Comparison of ENCODE assay signal across 30 mouse cellular contexts in genomic region chr12:110716004-110716403, GRCm38 (mm10). TPM values are rescaled to one million over a fixed set of nuclear protein-coding genes. Genes with fewer than 3 reads are reported as not detected.
A peak's percentile ranks its signal among the peaks of the same experiment; 100 is the strongest.
DNase-seq lines count a peak whose midpoint lies in the region; ATAC-seq and TF ChIP-seq lines count a peak whose summit lies in the region.
"Had no signal": no experiment of that assay in that cellular context is flagged by ENCODE, and none has a peak within 500 bp of the region (broad histone marks: within the 10 kb centered on the region; RNA-seq: fewer than 3 reads in every experiment).

No protein-coding gene starts in this region.

- no peak overlapping the region for H3K4me3 ChIP-seq in intestine, embryonic 14.5 days (ENCODE audit: low read depth, low read length)
- no peak overlapping the region for H3K4me3 ChIP-seq in intestine, postnatal 0 days (ENCODE audit: low read depth, low read length)
- H3K4me3 ChIP-seq in G1E (ENCODE audit: low read depth, low read length) = no peak overlapping the region
- no peak overlapping the region for H3K4me3 ChIP-seq in embryonic facial prominence, embryonic 10.5 days
- H3K4me3 ChIP-seq: embryonic facial prominence, embryonic 12.5 days; embryonic facial prominence, embryonic 15.5 days; heart, adult 2 months; heart, embryonic 10.5 days; heart, embryonic 13.5 days; hindbrain, embryonic 12.5 days; hindbrain, embryonic 15.5 days had no signal

- no peak for TF ChIP-seq CTCF in intestine, postnatal 0 days (IDR thresholded peaks at IDR 0.05; ENCODE audit: low read depth)
- TF ChIP-seq CTCF in G1E (IDR thresholded peaks at IDR 0.05; ENCODE audit: low read depth, low read length) = no peak

- 0 out of 2 replicates have a peak, but pooled peaks have one; percentile 50 for ATAC-seq in intestine, embryonic 14.5 days (replicated peaks; ENCODE audit: low FRiP score, low TSS enrichment, low read depth)
- no peak for ATAC-seq in intestine, postnatal 0 days
- ATAC-seq in G1E (ENCODE audit: extremely low read depth, insufficient number of reproducible peaks, low FRiP score, poor library complexity, severe bottlenecking) = peak; percentile 28; the same call in 1 of the 2 replicates
- ATAC-seq: activated CD4-positive, CD25-positive, alpha-beta regulatory T cell, adult 4 months; CD4-positive, CD25-positive, alpha-beta regulatory T cell, adult 4 months; forebrain, embryonic 14.5 days; forebrain, postnatal 0 days had no signal

- H3K27ac ChIP-seq in intestine, embryonic 14.5 days (ENCODE audit: low read depth) = no peak overlapping the region
- no peak overlapping the region for H3K27ac ChIP-seq in intestine, postnatal 0 days (ENCODE audit: low read depth, low read length)
- no peak overlapping the region for H3K27ac ChIP-seq in embryonic facial prominence, embryonic 10.5 days (replicated peaks)
- H3K27ac ChIP-seq: embryonic facial prominence, embryonic 12.5 days; embryonic facial prominence, embryonic 15.5 days; heart, adult 2 months; heart, embryonic 10.5 days; heart, embryonic 13.5 days; hindbrain, embryonic 12.5 days; hindbrain, embryonic 15.5 days had no signal

- no peak overlapping the region for H3K4me2 ChIP-seq in intestine, embryonic 14.5 days (ENCODE audit: low read length)
- no peak overlapping the region for H3K4me2 ChIP-seq in intestine, postnatal 0 days (replicated peaks; ENCODE audit: low read depth)
- H3K4me2 ChIP-seq: embryonic facial prominence, embryonic 12.5 days; embryonic facial prominence, embryonic 15.5 days; heart, embryonic 13.5 days; hindbrain, embryonic 12.5 days; hindbrain, embryonic 15.5 days had no signal

- no peak overlapping the region for H3K9ac ChIP-seq in intestine, embryonic 14.5 days (ENCODE audit: low read length)
- no peak overlapping the region for H3K9ac ChIP-seq in intestine, postnatal 0 days (ENCODE audit: low read depth, low read length)
- H3K9ac ChIP-seq: embryonic facial prominence, embryonic 12.5 days; embryonic facial prominence, embryonic 15.5 days; forebrain, postnatal 0 days; heart, embryonic 13.5 days; hindbrain, embryonic 12.5 days; hindbrain, embryonic 15.5 days had no signal

- H3K27me3 ChIP-seq in intestine, embryonic 14.5 days (replicated peaks; ENCODE audit: control insufficient read depth, insufficient read depth, low read length) = 0 out of 2 replicates have a peak, but pooled peaks cover 6% of the 10 kb centered on the region
- H3K27me3 ChIP-seq in intestine, postnatal 0 days (replicated peaks; ENCODE audit: control insufficient read depth, insufficient read depth, low read length) = no peaks in the 10 kb centered on the region; the same call in 1 of the 2 replicates
- peaks cover 39% of the 10 kb centered on the region for H3K27me3 ChIP-seq in G1E (ENCODE audit: insufficient read depth, low read length)
- peaks cover 21% of the 10 kb centered on the region for H3K27me3 ChIP-seq in embryonic facial prominence, embryonic 10.5 days (replicated peaks; ENCODE audit: low read depth, poor library complexity, severe bottlenecking)
- H3K27me3 ChIP-seq: embryonic facial prominence, embryonic 15.5 days had no signal

- no peaks in the 10 kb centered on the region for H3K36me3 ChIP-seq in intestine, embryonic 14.5 days (ENCODE audit: control insufficient read depth, insufficient read depth, low read length)
- H3K36me3 ChIP-seq in intestine, postnatal 0 days (ENCODE audit: control insufficient read depth, insufficient read depth) = no peaks in the 10 kb centered on the region
- H3K36me3 ChIP-seq in G1E (replicated peaks) = no peaks in the 10 kb centered on the region
- no peaks in the 10 kb centered on the region for H3K36me3 ChIP-seq in embryonic facial prominence, embryonic 10.5 days (replicated peaks)
- H3K36me3 ChIP-seq: embryonic facial prominence, embryonic 12.5 days; embryonic facial prominence, embryonic 15.5 days; heart, embryonic 10.5 days; heart, embryonic 13.5 days; hindbrain, embryonic 12.5 days; hindbrain, embryonic 15.5 days had no signal

- no peaks in the 10 kb centered on the region for H3K4me1 ChIP-seq in intestine, embryonic 14.5 days (replicated peaks; ENCODE audit: control insufficient read depth, insufficient read depth, low read length)
- H3K4me1 ChIP-seq in intestine, postnatal 0 days (replicated peaks; ENCODE audit: control insufficient read depth, insufficient read depth, low read length) = no peaks in the 10 kb centered on the region
- H3K4me1 ChIP-seq in G1E (ENCODE audit: insufficient read depth, low read depth, low read length) = peaks cover 22% of the 10 kb centered on the region
- peaks cover 7% of the 10 kb centered on the region for H3K4me1 ChIP-seq in embryonic facial prominence, embryonic 10.5 days
- H3K4me1 ChIP-seq: embryonic facial prominence, embryonic 12.5 days; embryonic facial prominence, embryonic 15.5 days; heart, embryonic 13.5 days; hindbrain, embryonic 12.5 days; hindbrain, embryonic 15.5 days had no signal

- WGBS in intestine, embryonic 14.5 days = 12% methylated on average over 5 of the region's 5 CpGs
- 9% methylated on average over 5 of the region's 5 CpGs for WGBS in intestine, postnatal 0 days
- 10% methylated on average over 5 of the region's 5 CpGs for WGBS in embryonic facial prominence, embryonic 10.5 days

- no peaks in the 10 kb centered on the region for H3K9me3 ChIP-seq in intestine, embryonic 14.5 days (ENCODE audit: control insufficient read depth, low read length)
- H3K9me3 ChIP-seq in intestine, postnatal 0 days (ENCODE audit: control insufficient read depth) = no peaks in the 10 kb centered on the region
- peaks cover 5% of the 10 kb centered on the region; the same call in 1 of the 2 replicates for H3K9me3 ChIP-seq in G1E (replicated peaks)
- H3K9me3 ChIP-seq in embryonic facial prominence, embryonic 10.5 days = no peaks in the 10 kb centered on the region
- H3K9me3 ChIP-seq: embryonic facial prominence, embryonic 12.5 days; embryonic facial prominence, embryonic 15.5 days; heart, embryonic 10.5 days; hindbrain, embryonic 12.5 days; hindbrain, embryonic 15.5 days had no signal

- no peak for DNase-seq in intestine, embryonic 14.5 days (ENCODE audit: low spot score)
- no peak for DNase-seq in G1E (ENCODE audit: low spot score)
- DNase-seq in embryonic facial prominence, embryonic 10.5 days (ENCODE audit: low spot score) = peak; percentile 38
- peak; percentile 81 for DNase-seq in yolk sac, embryonic 10.5 days (ENCODE audit: low spot score)
- no peak for DNase-seq in cerebellum, adult 9-10 months
- DNase-seq: adrenal gland, postnatal 10 days; adrenal gland, postnatal 36 days; cerebellum, adult 18-20 months; cerebellum, adult 9-11 months; cerebellum, postnatal 25 days; forebrain, postnatal 0 days; gastrocnemius, postnatal 25 days; heart, adult 2 months; heart, postnatal 14 days; kidney, adult 11 months had no signal

RNA-seq across cellular contexts. Expression of gene Hsp90aa1, which starts 13.5 kb away (rescaled TPM):
- polyA plus RNA-seq in intestine, embryonic 14.5 days (2014; fragmentation: Nextera tagmentation; extraction: Ambion mirVana) = 903 and 985 TPM in 2 replicates
- polyA plus RNA-seq in intestine, postnatal 0 days (2015; fragmentation: Nextera tagmentation; extraction: Ambion mirVana) = 269 and 296 TPM in 2 replicates
- total RNA-seq in G1E (2014; fragmentation: Nextera tagmentation) (1,636 and 2,110 TPM in 2 replicates), G1E (2017) (2,016 and 2,418 TPM in 2 replicates)
- 197 and 458 TPM in 2 replicates for polyA plus RNA-seq in G1E (2012)
- polyA plus RNA-seq in embryonic facial prominence, embryonic 10.5 days (2016; fragmentation: Nextera tagmentation; extraction: Ambion mirVana) = 1,072 and 1,177 TPM in 2 replicates

RNA-seq across cellular contexts. Expression of gene Wdr20, which starts 21.7 kb away (rescaled TPM):
- 23.7 and 24.1 TPM in 2 replicates for polyA plus RNA-seq in intestine, embryonic 14.5 days (2014; fragmentation: Nextera tagmentation; extraction: Ambion mirVana)
- polyA plus RNA-seq in intestine, postnatal 0 days (2015; fragmentation: Nextera tagmentation; extraction: Ambion mirVana) = 12.3 and 14.7 TPM in 2 replicates
- total RNA-seq in G1E (2014; fragmentation: Nextera tagmentation) (28.5 and 36.9 TPM in 2 replicates), G1E (2017) (47.1 and 47.7 TPM in 2 replicates)
- polyA plus RNA-seq in G1E (2012) = 8.1 and 16.4 TPM in 2 replicates
- polyA plus RNA-seq in embryonic facial prominence, embryonic 10.5 days (2016; fragmentation: Nextera tagmentation; extraction: Ambion mirVana) = 22.4 and 24.1 TPM in 2 replicates

RNA-seq across cellular contexts. Expression of gene 1700001K19Rik, which starts 33.6 kb away (rescaled TPM):
- 0.31 TPM in 1 of 2 replicates, not detected in the other for polyA plus RNA-seq in intestine, embryonic 14.5 days (2014; fragmentation: Nextera tagmentation; extraction: Ambion mirVana)
- polyA plus RNA-seq in intestine, postnatal 0 days (2015; fragmentation: Nextera tagmentation; extraction: Ambion mirVana) = not detected in 2 replicates
- total RNA-seq in G1E (2014; fragmentation: Nextera tagmentation) (not detected in 2 replicates), G1E (2017) (0.17 TPM in 1 of 2 replicates, not detected in the other)
- not detected in 2 replicates for polyA plus RNA-seq in G1E (2012)
- 0.16 TPM in 1 of 2 replicates, not detected in the other for polyA plus RNA-seq in embryonic facial prominence, embryonic 10.5 days (2016; fragmentation: Nextera tagmentation; extraction: Ambion mirVana)
- total RNA-seq: adrenal gland, adult 18-20 months; adrenal gland, postnatal 10 days; adrenal gland, postnatal 36 days; common myeloid progenitor, adult 5-6 weeks; forebrain, postnatal 0 days; gastrocnemius, postnatal 25 days; heart, adult 2 months; heart, postnatal 14 days; hematopoietic stem cell, adult 5-6 weeks had no signal
- polyA plus RNA-seq: embryonic facial prominence, embryonic 12.5 days; forebrain, embryonic 14.5 days; forebrain, postnatal 0 days; frontal cortex, adult 2 months; heart, embryonic 10.5 days; heart, embryonic 13.5 days; heart, embryonic 16.5 days; hindbrain, embryonic 12.5 days had no signal

Comparison
In these comparisons a context has a peak if more than half of its experiments do, and no peak if none do; other contexts are left out.
1. DNase-seq: peak in embryonic facial prominence, embryonic 10.5 days (single experiment) and yolk sac, embryonic 10.5 days (single experiment); none in intestine, embryonic 14.5 days (single experiment), G1E (single experiment) and cerebellum, adult 9-10 months (single experiment).